Mouse (Mus musculus): ENCODE measurements around the gene Gm40193.

DNA sequence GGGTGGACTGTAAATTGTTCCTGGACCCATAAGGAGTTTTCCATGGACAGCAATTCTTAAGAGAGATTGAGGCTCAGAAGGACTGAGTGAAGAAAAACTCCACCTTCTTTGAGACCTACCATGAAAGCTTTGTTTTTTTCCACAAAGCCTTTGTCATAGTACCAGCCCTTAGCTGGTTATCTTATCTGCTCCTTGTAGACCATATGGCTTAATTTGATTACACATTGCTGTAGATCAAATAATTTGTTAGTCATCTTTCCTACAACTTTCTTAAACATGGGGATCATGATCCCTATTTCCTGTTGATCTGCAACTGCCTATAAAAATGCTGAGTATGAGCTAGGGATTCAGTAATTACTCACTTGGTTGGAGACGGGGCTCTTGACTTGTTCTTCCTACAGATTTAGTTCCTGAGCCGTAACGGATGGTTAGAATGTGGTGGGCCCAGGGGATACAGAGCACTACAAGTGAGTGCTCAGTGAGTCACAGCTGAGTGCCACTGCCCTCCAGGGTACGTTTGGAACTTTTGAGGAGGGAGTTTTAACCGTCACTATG is 39.7 kb upstream of the Gm40193 start:
- no peak for TF ChIP-seq MYOD1 (IDR thresholded peaks at IDR 0.05; ENCODE audit: control insufficient read depth, insufficient read length, low read depth)
- no peak for TF ChIP-seq CTCF (IDR thresholded peaks at IDR 0.05; ENCODE audit: control insufficient read depth, insufficient read depth, insufficient read length)
- TF ChIP-seq FOSL1 (IDR thresholded peaks at IDR 0.05; ENCODE audit: insufficient read depth, low read length, poor library complexity, severe bottlenecking): peak; percentile 24
- TF ChIP-seq MAX (IDR thresholded peaks at IDR 0.05): peak; percentile 48
- no peak for TF ChIP-seq USF1 (IDR thresholded peaks at IDR 0.05; ENCODE audit: low read depth)
